Mouse (Mus musculus) intestine, embryonic 16.5 days (tissue): Measurements from ENCODE around the gene Hist1h4f. TPM values are rescaled to one million over a fixed set of nuclear protein-coding genes. Genes with fewer than 3 reads are reported as not detected.

ENCODE experiments used
- ATAC-seq: fragments of 200-750 bp; cut with Nextera tagmentation; 2 replicates; pipeline ENCODE4 v1.8.0; 2017; ENCODE audit warnings: moderate TSS enrichment, moderate library complexity
- H3K27ac ChIP-seq: fragments of 300-500 bp; sonication (generic); 2 replicates; pipeline ENCODE4 v1.5.1; 2014; ENCODE audit warnings: mild to moderate bottlenecking, low read length
- H3K27me3 ChIP-seq: fragments of 300-500 bp; sonication (generic); replicated peaks from 2 replicates; pipeline ENCODE4 v1.6.1; 2014; ENCODE audit warnings: low read length, control low read depth, mixed read lengths; ENCODE audit not compliant: control insufficient read depth, insufficient read depth
- H3K36me3 ChIP-seq: fragments of 300-500 bp; sonication (generic); 2 replicates; pipeline ENCODE4 v1.6.1; 2014; ENCODE audit warnings: low read length, control low read depth; ENCODE audit not compliant: control insufficient read depth, insufficient read depth
- H3K4me1 ChIP-seq: fragments of 300-500 bp; sonication (generic); 2 replicates; pipeline ENCODE4 v1.6.1; 2014; ENCODE audit warnings: low read length, control low read depth, mixed read lengths; ENCODE audit not compliant: control insufficient read depth, insufficient read depth
- H3K4me2 ChIP-seq: fragments of 300-500 bp; sonication (generic); 2 replicates; pipeline ENCODE4 v1.6.1; 2014; ENCODE audit warnings: low read depth, low read length, control low read depth
- H3K4me3 ChIP-seq: fragments of 300-500 bp; sonication (generic); 2 replicates; pipeline ENCODE4 v1.5.1; 2014; ENCODE audit warnings: mild to moderate bottlenecking, low read length
- H3K9ac ChIP-seq: fragments of 300-500 bp; sonication (generic); 2 replicates; pipeline ENCODE4 v1.6.1; 2014; ENCODE audit warnings: low read depth, low read length
- H3K9me3 ChIP-seq: fragments of 300-500 bp; sonication (generic); 2 replicates; pipeline ENCODE4 v1.6.1; 2016; ENCODE audit warnings: low read length, control low read depth; ENCODE audit not compliant: control insufficient read depth
- WGBS: fragments of 180-500 bp; shearing (Covaris S2); extraction: QIAGEN DNeasy Blood & Tissue Kit; methylation state at CpG from one replicate; pipeline ENCODE4 v1.1.7; 2014; 5-methylcytosine and 5-hydroxymethylcytosine counted together
- polyA plus RNA-seq: library from polyadenylated mRNA; unstranded; fragments of >200 nt; fragmentation: Nextera tagmentation; extraction: Ambion mirVana; gene quantifications from 2 replicates; pipeline ENCODE4 v1.2.1, GENCODE M21; 2015

The Hist1h4f gene
- polyA plus RNA-seq, 1 experiment from 2014 or later: 0.68 TPM

DNA sequence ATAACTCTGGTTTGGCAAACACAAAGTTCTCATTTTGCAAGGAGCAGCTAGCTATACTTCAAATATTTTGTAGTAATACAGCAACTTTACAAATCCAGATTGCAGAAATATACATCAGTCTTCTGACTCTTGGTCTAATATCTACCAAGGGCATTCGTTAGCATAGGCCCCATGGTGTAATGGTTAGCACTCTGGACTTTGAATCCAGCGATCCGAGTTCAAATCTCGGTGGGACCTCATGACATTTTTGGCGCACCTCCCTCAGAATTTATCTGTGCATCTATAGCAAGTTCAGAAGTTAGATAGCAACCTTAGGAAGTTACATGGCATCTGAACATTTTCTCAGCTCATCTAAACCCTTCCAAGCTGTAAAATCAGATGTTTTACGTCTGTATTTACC, 32.6 kb downstream of the Hist1h4f start:
- peak; percentile 45 for ATAC-seq
- Histone ChIP-seq H3K9me3 (no peaks in the 10 kb centered on the region), H3K27ac (peak overlapping the region; percentile 65), H3K4me3 (peak overlapping the region; percentile 49), H3K27me3 (no peaks in the 10 kb centered on the region), H3K4me2 (peak overlapping the region; percentile 64), H3K36me3 (no peaks in the 10 kb centered on the region), H3K9ac (no peak overlapping the region), H3K4me1 (0 out of 2 replicates have a peak, but pooled peaks cover 5% of the 10 kb centered on the region)
- under 1% methylated on average over 6 of the region's 6 CpGs for WGBS

DNA sequence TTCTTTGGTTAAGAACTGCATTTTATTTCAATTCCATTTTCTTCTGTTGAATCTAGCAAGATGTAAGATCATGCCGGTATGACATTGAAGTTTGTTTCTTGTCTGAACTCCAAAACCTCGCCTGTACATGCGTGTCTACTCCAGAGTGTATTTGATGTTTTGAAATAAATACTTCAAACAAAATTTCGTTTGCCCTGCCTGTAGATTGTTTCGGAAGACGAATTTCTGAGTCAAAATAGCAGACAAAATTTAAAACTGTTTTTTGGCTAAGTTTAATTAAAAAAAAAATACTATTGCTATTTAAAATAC, 33.2 kb downstream of the Hist1h4f start:
- H3K4me1 ChIP-seq: 0 out of 2 replicates have a peak, but pooled peaks cover 5% of the 10 kb centered on the region
- no peak overlapping the region for H3K9ac ChIP-seq
- H3K27ac ChIP-seq: no peak overlapping the region
- H3K36me3 ChIP-seq: no peaks in the 10 kb centered on the region
- H3K27me3 ChIP-seq: no peaks in the 10 kb centered on the region
- no peak for ATAC-seq
- peak overlapping the region; percentile 50 for H3K4me2 ChIP-seq
- H3K4me3 ChIP-seq: peak overlapping the region; percentile 50
- WGBS: under 1% methylated on average over 6 of the region's 6 CpGs
- H3K9me3 ChIP-seq: no peaks in the 10 kb centered on the region

DNA sequence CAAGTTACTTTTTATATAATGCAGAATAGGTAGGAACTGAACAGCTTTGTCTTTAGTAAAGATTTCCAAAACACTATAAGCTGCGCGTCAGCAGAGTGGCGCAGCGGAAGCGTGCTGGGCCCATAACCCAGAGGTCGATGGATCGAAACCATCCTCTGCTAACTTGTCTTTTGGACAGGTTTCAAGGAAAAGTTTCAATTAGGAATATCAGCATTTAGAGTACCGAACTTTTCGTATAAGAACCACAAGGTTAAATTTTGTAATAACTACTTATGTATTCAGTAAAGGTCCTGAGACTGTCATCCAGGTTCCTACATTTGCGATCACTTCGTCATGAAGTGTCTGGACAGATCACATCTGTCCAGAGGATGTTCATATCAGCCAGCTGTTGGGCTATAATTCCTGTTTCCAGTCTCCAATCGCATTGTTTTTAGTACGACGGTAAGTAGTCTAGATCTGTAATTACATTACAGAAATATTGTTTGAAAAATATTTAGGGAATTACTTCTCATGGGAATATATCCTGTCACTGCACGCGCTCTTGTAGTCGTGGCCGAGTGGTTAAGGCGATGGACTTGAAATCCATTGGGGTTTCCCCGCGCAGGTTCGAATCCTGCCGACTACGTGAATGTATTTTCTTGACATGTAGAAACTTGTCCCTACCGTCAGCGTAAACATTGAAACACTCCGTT, 33.7 kb downstream of the Hist1h4f start:
- Histone ChIP-seq H3K27me3 (no peaks in the 10 kb centered on the region), H3K9me3 (no peaks in the 10 kb centered on the region), H3K9ac (peak overlapping the region; percentile 58; the same call in 1 of the 2 replicates), H3K4me1 (0 out of 2 replicates have a peak, but pooled peaks cover 5% of the 10 kb centered on the region), H3K36me3 (no peaks in the 10 kb centered on the region), H3K4me2 (peak overlapping the region; percentile 71), H3K4me3 (peak overlapping the region; percentile 50), H3K27ac (0 out of 2 replicates have a peak overlapping the region, but pooled peaks have one; percentile 35)
- peak; percentile 91 for ATAC-seq
- WGBS: under 1% methylated on average over 27 of the region's 27 CpGs

DNA sequence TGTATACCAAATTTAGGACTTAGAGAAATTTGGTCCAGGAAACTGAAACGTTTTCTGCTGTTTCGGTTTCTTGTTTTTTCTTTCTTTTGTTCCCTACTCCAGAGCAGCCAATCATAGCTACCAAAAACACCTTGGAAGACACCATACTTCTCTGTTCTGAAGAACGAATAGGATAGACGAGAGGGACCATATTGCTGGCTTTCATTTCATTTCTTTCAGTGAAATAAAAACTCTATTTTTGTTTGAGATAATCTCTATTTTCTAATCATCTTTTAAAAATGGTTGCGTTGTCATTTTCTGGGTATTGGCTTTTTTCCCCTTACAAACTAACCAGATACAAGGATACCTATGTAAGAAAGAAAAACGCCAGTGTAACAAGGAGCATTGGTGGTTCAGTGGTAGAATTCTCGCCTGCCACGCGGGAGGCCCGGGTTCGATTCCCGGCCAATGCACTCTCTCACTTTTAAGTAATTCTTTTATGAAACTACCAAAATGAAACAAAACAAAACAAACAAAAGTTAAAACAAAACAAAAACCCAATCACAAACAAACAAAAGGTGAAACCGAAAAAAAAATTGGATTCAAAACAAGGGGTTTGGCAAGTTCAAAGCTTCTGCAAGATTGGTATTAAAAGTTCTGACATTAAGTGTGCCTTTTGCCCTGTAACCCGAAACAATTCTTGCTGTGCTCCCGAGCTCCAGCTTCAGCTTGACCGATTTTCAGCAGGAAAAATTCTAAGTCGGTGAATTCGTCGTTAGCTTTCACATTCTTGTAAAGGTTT, 34.4 kb downstream of the Hist1h4f start:
- Histone ChIP-seq H3K36me3 (no peaks in the 10 kb centered on the region), H3K27me3 (no peaks in the 10 kb centered on the region), H3K9me3 (no peaks in the 10 kb centered on the region), H3K27ac (0 out of 2 replicates have a peak overlapping the region, but pooled peaks have one; percentile 74), H3K4me2 (peak overlapping the region; percentile 60), H3K4me3 (peak overlapping the region; percentile 50), H3K9ac (0 out of 2 replicates have a peak overlapping the region, but pooled peaks have one; percentile 58), H3K4me1 (0 out of 2 replicates have a peak, but pooled peaks cover 4% of the 10 kb centered on the region)
- WGBS: under 1% methylated on average over 19 of the region's 19 CpGs
- ATAC-seq: peak; percentile 76

DNA sequence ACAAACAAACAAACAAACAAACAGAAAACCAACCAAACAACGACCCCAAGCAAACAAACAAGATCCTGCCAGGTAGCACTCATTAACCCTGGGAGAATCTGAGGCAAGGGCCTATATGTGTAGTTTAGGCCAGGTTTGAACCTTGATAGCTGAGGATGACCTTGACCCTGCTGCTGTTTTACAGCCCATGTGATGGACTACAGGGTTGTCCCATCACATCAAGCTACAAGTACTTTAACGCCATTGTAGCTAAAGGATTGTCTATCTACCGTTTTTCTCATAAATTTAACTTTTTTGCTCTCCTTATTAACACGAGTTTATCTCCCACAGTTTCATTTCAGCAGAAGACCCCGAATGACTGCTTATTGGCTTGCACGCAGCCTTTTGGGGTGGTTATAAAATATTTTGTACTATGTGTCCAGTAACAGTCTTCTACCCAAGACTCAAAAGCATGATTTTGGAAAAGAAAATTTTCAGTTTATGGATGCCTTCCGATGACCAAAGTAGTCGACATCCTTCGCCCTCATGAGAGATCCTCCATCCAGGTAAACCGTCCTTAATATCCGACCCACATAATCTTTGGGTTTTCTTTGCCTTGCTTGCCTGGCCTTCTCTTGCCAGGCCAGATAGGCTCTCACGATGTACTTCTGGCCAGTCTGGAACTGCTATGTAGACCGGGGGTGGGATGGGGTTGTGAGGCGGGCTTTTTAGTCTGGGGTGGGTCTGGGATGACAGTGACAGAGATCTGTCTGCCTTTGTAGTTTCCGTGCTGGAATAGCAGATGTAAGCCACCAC, 35.4 kb downstream of the Hist1h4f start:
- Histone ChIP-seq H3K36me3 (no peaks in the 10 kb centered on the region), H3K9me3 (no peaks in the 10 kb centered on the region), H3K4me2 (peak overlapping the region; percentile 53), H3K27ac (no peak overlapping the region), H3K9ac (no peak overlapping the region), H3K27me3 (no peaks in the 10 kb centered on the region), H3K4me1 (0 out of 2 replicates have a peak, but pooled peaks cover 3% of the 10 kb centered on the region), H3K4me3 (peak overlapping the region; percentile 32)
- ATAC-seq: no peak
- WGBS: 52% methylated on average over 15 of the region's 15 CpGs

DNA sequence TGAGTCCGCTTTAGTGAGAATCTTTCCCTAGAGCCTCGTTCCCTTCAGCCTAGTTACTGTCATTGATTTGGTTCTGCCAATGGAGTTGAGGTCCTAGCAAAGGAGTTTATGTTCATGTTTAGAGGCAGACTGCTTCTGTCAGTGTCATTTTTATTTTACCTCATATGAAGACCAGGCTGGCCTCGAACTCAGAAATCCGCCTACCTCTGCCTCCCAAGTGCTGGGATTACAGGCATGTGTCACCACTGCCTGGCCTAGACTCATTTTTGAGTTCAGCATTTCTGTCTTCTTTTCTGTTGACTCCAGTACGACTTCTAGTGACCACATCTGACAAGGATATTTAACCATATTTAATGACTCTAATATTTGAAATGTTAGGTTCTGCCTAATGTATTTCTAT, 36.2 kb downstream of the Hist1h4f start:
- Histone ChIP-seq H3K9ac (no peak overlapping the region), H3K4me1 (peaks cover 6% of the 10 kb centered on the region; the same call in 1 of the 2 replicates), H3K36me3 (no peaks in the 10 kb centered on the region), H3K27me3 (no peaks in the 10 kb centered on the region), H3K27ac (no peak overlapping the region), H3K4me3 (no peak overlapping the region), H3K4me2 (no peak overlapping the region), H3K9me3 (no peaks in the 10 kb centered on the region)
- 78% methylated on average over 5 of the region's 5 CpGs for WGBS
- no peak for ATAC-seq

DNA sequence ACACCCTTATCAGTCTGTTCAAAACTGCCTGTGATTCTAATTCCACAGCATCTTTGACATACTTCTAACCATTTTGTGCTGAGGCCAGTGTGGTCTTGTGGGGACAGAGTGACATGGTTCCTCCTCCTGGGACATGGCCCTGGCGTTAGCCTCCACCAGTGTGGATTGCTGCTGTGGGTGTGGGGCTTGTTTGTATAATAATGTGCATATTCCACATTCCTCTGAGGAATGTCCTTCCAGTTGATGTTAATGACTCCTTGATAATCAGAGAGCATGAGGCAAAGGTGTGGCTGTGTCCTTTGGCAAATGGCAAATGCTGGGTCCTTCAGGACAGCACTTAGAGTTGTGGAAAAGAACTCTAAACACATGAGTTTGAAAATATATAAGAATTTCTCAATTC, 37.9 kb downstream of the Hist1h4f start:
- Histone ChIP-seq H3K27me3 (no peaks in the 10 kb centered on the region), H3K36me3 (no peaks in the 10 kb centered on the region), H3K9ac (no peak overlapping the region), H3K4me2 (no peak overlapping the region), H3K9me3 (no peaks in the 10 kb centered on the region), H3K4me3 (no peak overlapping the region), H3K27ac (no peak overlapping the region), H3K4me1 (peaks cover 13% of the 10 kb centered on the region; the same call in 1 of the 2 replicates)
- ATAC-seq: no peak
- WGBS: 92% methylated on average over 1 of the region's 1 CpGs

DNA sequence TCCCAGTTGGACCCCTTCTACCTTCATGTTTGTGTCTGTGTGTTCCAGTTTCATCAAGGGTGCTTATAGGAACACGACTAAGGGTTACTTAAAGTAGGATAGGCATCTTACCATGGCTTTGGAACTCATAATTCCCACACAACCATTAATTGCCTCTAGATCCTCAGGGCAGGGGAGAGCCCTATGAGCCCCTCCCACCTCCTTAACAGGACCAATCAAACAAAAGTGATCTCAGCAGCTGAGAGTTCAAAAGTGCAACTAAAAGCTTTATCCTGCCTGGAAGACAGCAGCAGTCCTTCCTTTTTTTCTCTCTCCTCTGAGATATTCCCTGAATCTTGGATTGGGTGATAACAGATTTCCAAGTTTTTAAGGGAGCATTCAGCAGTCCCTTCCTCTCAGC, 41.3 kb downstream of the Hist1h4f start:
- no peaks in the 10 kb centered on the region for H3K27me3 ChIP-seq
- H3K4me2 ChIP-seq: no peak overlapping the region
- H3K9me3 ChIP-seq: no peaks in the 10 kb centered on the region
- no peak overlapping the region for H3K27ac ChIP-seq
- WGBS: 42% methylated on average over 1 of the region's 1 CpGs
- no peak overlapping the region for H3K4me3 ChIP-seq
- no peak overlapping the region for H3K9ac ChIP-seq
- ATAC-seq: peak; percentile 77
- peaks cover 13% of the 10 kb centered on the region; the same call in 1 of the 2 replicates for H3K4me1 ChIP-seq
- no peaks in the 10 kb centered on the region for H3K36me3 ChIP-seq
